ENCODE assay signal across 11 mouse cellular contexts in the genomic region with DNA sequence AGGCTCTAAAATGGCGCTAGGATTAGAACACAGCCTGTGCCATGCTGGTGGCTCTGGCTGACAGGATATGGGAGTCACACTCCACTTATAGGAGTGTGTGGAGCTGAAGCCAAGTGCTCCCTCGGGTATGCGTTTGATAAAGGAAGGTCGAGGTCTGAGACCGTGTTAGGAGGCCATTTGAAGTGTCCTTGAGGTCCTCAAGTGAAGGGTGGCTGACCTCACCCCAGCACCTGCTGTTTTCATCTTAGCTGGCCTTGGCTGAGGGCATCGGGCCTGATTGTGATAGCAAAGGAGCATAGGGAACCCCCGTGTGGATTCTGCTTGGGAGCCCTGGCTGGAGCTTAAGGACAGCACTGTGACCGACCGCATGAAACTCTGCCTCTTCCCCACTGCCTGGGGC.
"Had no signal": no experiment of that assay in that cellular context is flagged by ENCODE, and none has a peak within 500 bp of the region (broad histone marks: within the 10 kb centered on the region; RNA-seq: fewer than 3 reads in every experiment).

No protein-coding gene starts in this region.

- H3K4me3 ChIP-seq: layer of hippocampus, adult 2 months; limb, embryonic 10.5 days; liver, embryonic 15.5 days; lung, embryonic 15.5 days; neural tube, embryonic 13.5 days had no signal

- DNase-seq: kidney, adult 9 months; kidney, postnatal 36 days; retina, postnatal 1 day; right cerebral cortex, postnatal 4 days; spleen, adult 18-20 months; thymus, postnatal 4 days had no signal
